15 mouse cellular contexts compared by ENCODE assay signal in genomic region chr9:28569776-28570175, GRCm38 (mm10).
DNase-seq lines count a peak whose midpoint lies in the region; ATAC-seq and TF ChIP-seq lines count a peak whose summit lies in the region.
"Had no signal": no experiment of that assay in that cellular context is flagged by ENCODE, and none has a peak within 500 bp of the region (broad histone marks: within the 10 kb centered on the region; RNA-seq: fewer than 3 reads in every experiment).

No protein-coding gene starts in this region.

- no peak for ATAC-seq in liver, postnatal 0 days
- ATAC-seq: intestine, embryonic 16.5 days; liver, embryonic 12.5 days; lung, postnatal 0 days had no signal

- H3K36me3 ChIP-seq in liver, postnatal 0 days (replicated peaks; ENCODE audit: insufficient read depth, low read length) = no peaks in the 10 kb centered on the region
- H3K36me3 ChIP-seq: forebrain, embryonic 12.5 days; limb, embryonic 10.5 days; liver, embryonic 12.5 days had no signal

- peak overlapping the region; percentile 66 for H3K27ac ChIP-seq in layer of hippocampus, adult 2 months
- H3K27ac ChIP-seq in liver, postnatal 0 days (ENCODE audit: low read depth) = no peak overlapping the region
- H3K27ac ChIP-seq: forebrain, embryonic 12.5 days; hindbrain, embryonic 14.5 days; limb, embryonic 10.5 days; liver, embryonic 12.5 days had no signal

- TF ChIP-seq CTCF in layer of hippocampus, adult 2 months (conservative IDR thresholded peaks at IDR 0.05) = no peak
- no peak for TF ChIP-seq CTCF in liver, postnatal 0 days (IDR thresholded peaks at IDR 0.05; ENCODE audit: low read depth)

- H3K4me1 ChIP-seq in liver, postnatal 0 days (ENCODE audit: insufficient read depth) = no peaks in the 10 kb centered on the region
- H3K4me1 ChIP-seq: liver, embryonic 12.5 days had no signal

- no peaks in the 10 kb centered on the region for H3K27me3 ChIP-seq in liver, postnatal 0 days (ENCODE audit: insufficient read depth, low read length)
- H3K27me3 ChIP-seq: forebrain, embryonic 12.5 days; liver, embryonic 12.5 days had no signal

- H3K4me2 ChIP-seq in liver, postnatal 0 days (ENCODE audit: low read depth, low read length) = no peak overlapping the region
- H3K4me2 ChIP-seq: forebrain, embryonic 12.5 days; hindbrain, embryonic 14.5 days; liver, embryonic 12.5 days had no signal

- no peak overlapping the region for H3K9ac ChIP-seq in liver, postnatal 0 days (replicated peaks)
- H3K9ac ChIP-seq: forebrain, embryonic 12.5 days; hindbrain, embryonic 14.5 days; liver, embryonic 12.5 days had no signal

- TF ChIP-seq EP300 in liver, postnatal 0 days (IDR thresholded peaks at IDR 0.05; ENCODE audit: low read depth) = no peak

- no peak overlapping the region for H3K4me3 ChIP-seq in layer of hippocampus, adult 2 months
- no peak overlapping the region for H3K4me3 ChIP-seq in liver, postnatal 0 days (ENCODE audit: low read depth, low read length)
- H3K4me3 ChIP-seq: forebrain, embryonic 12.5 days; limb, embryonic 10.5 days; liver, embryonic 12.5 days had no signal

- 37% methylated on average over 2 of the region's 2 CpGs for WGBS in liver, postnatal 0 days (ENCODE audit: insufficient replicate concordance)

- peak; percentile 60 for DNase-seq in cerebellum, adult 9-11 months
- no peak for DNase-seq in cerebellum, adult 8-10 months
- peak in 1 of 2 experiments; percentile 23 for DNase-seq in layer of hippocampus, adult 2 months (ENCODE audit: low spot score in 2 of 2)
- no peak for DNase-seq in layer of hippocampus, postnatal 10 days (ENCODE audit: low spot score in 2 of 2)
- peak; percentile 23 for DNase-seq in right cerebral cortex, postnatal 25 days
- DNase-seq in right cerebral cortex, postnatal 14 days = no peak
- no peak for DNase-seq in thymus, postnatal 36 days
- DNase-seq in liver, postnatal 0 days = no peak
- DNase-seq: heart, adult 18-20 months had no signal

- no peaks in the 10 kb centered on the region for H3K9me3 ChIP-seq in liver, postnatal 0 days (ENCODE audit: low read length)
- H3K9me3 ChIP-seq: forebrain, embryonic 12.5 days; limb, embryonic 10.5 days; liver, embryonic 12.5 days had no signal

Comparison
In these comparisons a context has a peak if more than half of its experiments do, and no peak if none do; other contexts are left out.
1. DNase-seq: peak in cerebellum, adult 9-11 months (single experiment) and right cerebral cortex, postnatal 25 days (single experiment); none in cerebellum, adult 8-10 months (single experiment), layer of hippocampus, postnatal 10 days (0 of 2), right cerebral cortex, postnatal 14 days (single experiment), thymus, postnatal 36 days (0 of 2) and liver, postnatal 0 days (single experiment).